Mouse (Mus musculus): Measurements from ENCODE around the gene Trappc12. TPM values are rescaled to one million over a fixed set of nuclear protein-coding genes. Genes with fewer than 3 reads are reported as not detected.
"Not testable (repeated sequence)": the region's sequence is repeated elsewhere in the genome, so short reads cannot be mapped to it uniquely, and the experiment has no call there.

Gene Trappc12
- total RNA-seq, 1 experiment: 18.9 TPM

DNA sequence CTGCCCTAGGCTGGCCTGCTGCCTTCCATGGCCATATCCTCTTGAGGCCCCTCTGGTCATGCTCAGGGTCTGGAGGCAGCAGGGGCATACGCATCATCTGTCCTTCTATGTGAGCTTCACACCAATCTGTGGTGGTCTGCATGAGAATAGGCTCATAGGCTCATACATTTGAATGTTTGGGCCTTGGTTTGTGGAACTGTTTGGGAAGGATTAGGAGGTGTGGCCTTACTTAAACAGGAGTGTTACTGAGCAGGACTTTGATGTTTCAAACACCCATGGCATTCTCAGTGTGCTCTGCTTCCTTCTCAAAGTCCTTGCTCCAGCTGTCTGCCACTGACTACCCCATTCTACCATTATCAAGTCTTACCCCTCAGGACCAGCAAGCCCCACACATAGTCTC, 16.0 kb downstream of the Trappc12 start:
- H3K9ac ChIP-seq (ENCODE audit: insufficient read depth, low read depth, low read length, poor library complexity, severe bottlenecking): no peak overlapping the region
- no peak overlapping the region for H3K4me3 ChIP-seq (ENCODE audit: insufficient read depth in 1 of 2, low read depth in 1 of 2, low read length in 2 of 2, poor library complexity in 1 of 2, severe bottlenecking in 1 of 2)
- peaks cover 15% of the 10 kb centered on the region for H3K36me3 ChIP-seq (ENCODE audit: control insufficient read depth, insufficient read depth, low read length, poor library complexity, severe bottlenecking)
- H3K27ac ChIP-seq (ENCODE audit: insufficient read depth, low read depth, low read length, poor library complexity, severe bottlenecking): peak overlapping the region; percentile 70
- DNase-seq (ENCODE audit: low read depth, low spot score): no peak
- in situ Hi-C loops (cut with MboI; ENCODE audit: low sequenced_read_pairs in 2 of 2, unreplicated experiment in 2 of 2): no loop called here
- no peak for TF ChIP-seq ZC3H11A (IDR thresholded peaks at IDR 0.05; ENCODE audit: borderline replicate concordance, low read depth, low read length)
- no peak for TF ChIP-seq HCFC1 (IDR thresholded peaks at IDR 0.05; ENCODE audit: borderline replicate concordance, insufficient read depth, low read length)
- no peak for TF ChIP-seq MAFK (IDR thresholded peaks at IDR 0.05; ENCODE audit: insufficient read depth, low read depth, low read length)
- no peak for TF ChIP-seq ZNF384 (IDR thresholded peaks at IDR 0.05; ENCODE audit: low read depth, low read length)
- no peak for TF ChIP-seq CHD2 (IDR thresholded peaks at IDR 0.05; ENCODE audit: low read depth, low read length)
- H3K9me3 ChIP-seq (ENCODE audit: control insufficient read depth, insufficient read depth, low read depth, low read length): no peaks in the 10 kb centered on the region
- H3K4me1 ChIP-seq (ENCODE audit: control insufficient read depth in 2 of 2, insufficient read depth in 2 of 2, low read length in 2 of 2, poor library complexity in 1 of 2): no peaks in the 10 kb centered on the region; a peak in 1 of 4 replicates

DNA sequence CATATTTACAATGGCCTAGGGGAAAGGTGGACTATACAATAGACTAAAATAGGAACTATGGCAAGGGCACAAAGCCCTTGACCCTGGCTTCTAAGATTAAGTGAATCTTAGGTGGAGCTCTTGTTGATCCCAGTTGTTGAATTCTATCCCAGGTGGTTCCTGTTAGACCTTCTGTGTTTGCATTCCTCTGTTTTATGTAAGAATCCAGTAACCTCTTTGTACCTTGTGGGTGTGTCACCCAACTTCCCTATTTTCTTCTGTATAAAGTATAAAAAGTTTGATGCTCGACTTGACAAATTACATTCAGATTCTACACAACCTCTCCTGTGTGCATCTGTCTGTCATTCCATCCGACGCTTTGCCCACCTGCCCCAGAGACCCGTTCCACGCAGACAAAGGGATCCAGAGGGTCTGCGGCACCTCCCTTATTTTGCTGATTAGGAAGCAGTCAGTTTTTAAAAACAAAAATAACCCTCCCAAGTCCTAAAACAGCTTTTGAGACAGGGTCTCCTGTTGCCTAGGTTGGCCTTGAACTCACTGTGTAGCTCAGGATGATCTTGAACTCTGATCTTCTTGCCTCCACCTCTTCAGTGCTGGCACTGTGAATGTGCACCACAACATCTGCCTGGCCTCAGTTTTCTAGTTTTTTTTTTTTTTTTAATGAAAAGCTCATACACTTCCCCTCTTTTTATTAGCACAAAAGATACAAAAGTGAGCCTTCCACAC, 16.6 kb downstream of the Trappc12 start:
- H3K9me3 ChIP-seq (ENCODE audit: control insufficient read depth, insufficient read depth, low read depth, low read length); in situ Hi-C loops (cut with MboI; ENCODE audit: low sequenced_read_pairs in 2 of 2, unreplicated experiment in 2 of 2): not testable (repeated sequence)

DNA sequence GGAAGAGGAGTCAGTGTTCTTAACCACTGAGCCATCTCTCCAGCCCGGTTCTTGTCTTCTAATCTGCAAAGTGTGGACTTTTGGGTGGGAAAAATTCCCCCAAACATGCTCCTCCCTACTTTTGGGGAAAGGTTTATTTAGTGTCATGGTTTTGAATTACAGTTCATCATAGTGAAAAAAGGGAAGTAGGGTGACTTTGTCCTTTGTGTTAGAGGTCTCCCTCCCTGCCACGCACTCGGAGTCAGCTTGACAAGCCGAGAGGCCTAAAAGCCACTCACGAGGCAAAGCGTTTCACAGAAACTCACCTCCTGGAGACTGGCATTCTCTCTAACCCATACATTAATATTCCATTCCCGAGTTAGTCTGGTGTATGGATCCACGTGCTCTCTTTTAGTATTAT, 17.6 kb downstream of the Trappc12 start:
- DNase-seq (ENCODE audit: low read depth, low spot score): no peak
- TF ChIP-seq HCFC1 (IDR thresholded peaks at IDR 0.05; ENCODE audit: borderline replicate concordance, insufficient read depth, low read length) (no peak), MAFK (IDR thresholded peaks at IDR 0.05; ENCODE audit: insufficient read depth, low read depth, low read length) (no peak), ZNF384 (IDR thresholded peaks at IDR 0.05; ENCODE audit: low read depth, low read length) (no peak), CHD2 (IDR thresholded peaks at IDR 0.05; ENCODE audit: low read depth, low read length) (no peak), ZC3H11A (IDR thresholded peaks at IDR 0.05; ENCODE audit: borderline replicate concordance, low read depth, low read length) (no peak)
- Histone ChIP-seq H3K27ac (ENCODE audit: insufficient read depth, low read depth, low read length, poor library complexity, severe bottlenecking) (no peak overlapping the region), H3K4me1 (ENCODE audit: control insufficient read depth in 2 of 2, insufficient read depth in 2 of 2, low read length in 2 of 2, poor library complexity in 1 of 2) (no peaks in the 10 kb centered on the region; a peak in 1 of 4 replicates), H3K9me3 (ENCODE audit: control insufficient read depth, insufficient read depth, low read depth, low read length) (no peaks in the 10 kb centered on the region), H3K9ac (ENCODE audit: insufficient read depth, low read depth, low read length, poor library complexity, severe bottlenecking) (no peak overlapping the region), H3K36me3 (ENCODE audit: control insufficient read depth, insufficient read depth, low read length, poor library complexity, severe bottlenecking) (peaks cover 15% of the 10 kb centered on the region), H3K4me3 (ENCODE audit: insufficient read depth in 1 of 2, low read depth in 1 of 2, low read length in 2 of 2, poor library complexity in 1 of 2, severe bottlenecking in 1 of 2) (no peak overlapping the region)
- in situ Hi-C loops (cut with MboI; ENCODE audit: low sequenced_read_pairs in 2 of 2, unreplicated experiment in 2 of 2): no loop called here

More for the DNA sequence above, 16.6 kb downstream of the Trappc12 start:
- H3K9ac ChIP-seq (ENCODE audit: insufficient read depth, low read depth, low read length, poor library complexity, severe bottlenecking); H3K4me3 ChIP-seq (ENCODE audit: insufficient read depth in 1 of 2, low read depth in 1 of 2, low read length in 2 of 2, poor library complexity in 1 of 2, severe bottlenecking in 1 of 2); H3K4me1 ChIP-seq (ENCODE audit: control insufficient read depth in 2 of 2, insufficient read depth in 2 of 2, low read length in 2 of 2, poor library complexity in 1 of 2); DNase-seq (ENCODE audit: low read depth, low spot score): not testable (repeated sequence)
- H3K27ac ChIP-seq (ENCODE audit: insufficient read depth, low read depth, low read length, poor library complexity, severe bottlenecking): peak overlapping the region; percentile 70
- H3K36me3 ChIP-seq (ENCODE audit: control insufficient read depth, insufficient read depth, low read length, poor library complexity, severe bottlenecking): peaks cover 15% of the 10 kb centered on the region

DNA sequence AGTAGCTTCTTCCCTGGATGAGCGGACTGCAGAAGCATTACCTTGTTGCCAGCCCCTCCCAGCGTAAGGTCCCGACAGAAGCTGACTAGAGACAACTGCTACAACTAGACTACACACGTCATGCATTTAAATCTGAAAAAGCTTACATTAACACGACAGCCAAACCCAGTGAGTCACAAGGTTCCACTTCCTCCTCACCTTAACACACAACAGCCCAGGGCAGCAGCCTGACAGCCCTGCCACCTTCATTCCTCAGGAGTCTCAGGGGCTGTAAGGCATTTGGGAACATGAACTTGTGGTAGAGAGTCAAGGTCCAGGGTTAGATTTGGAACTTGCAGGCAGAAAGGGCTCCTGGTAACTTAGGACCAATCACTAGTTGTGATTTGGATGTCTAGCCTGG, 23.2 kb downstream of the Trappc12 start:
- Histone ChIP-seq H3K4me1 (ENCODE audit: control insufficient read depth in 2 of 2, insufficient read depth in 2 of 2, low read length in 2 of 2, poor library complexity in 1 of 2) (peaks cover 0 to 11% of the 10 kb centered on the region in 2 experiments; a peak in 1 of 4 replicates), H3K4me3 (ENCODE audit: insufficient read depth in 1 of 2, low read depth in 1 of 2, low read length in 2 of 2, poor library complexity in 1 of 2, severe bottlenecking in 1 of 2) (no peak overlapping the region), H3K27ac (ENCODE audit: insufficient read depth, low read depth, low read length, poor library complexity, severe bottlenecking) (no peak overlapping the region), H3K9me3 (ENCODE audit: control insufficient read depth, insufficient read depth, low read depth, low read length) (no peaks in the 10 kb centered on the region), H3K36me3 (ENCODE audit: control insufficient read depth, insufficient read depth, low read length, poor library complexity, severe bottlenecking) (peaks cover 11% of the 10 kb centered on the region; the same call in 1 of the 2 replicates), H3K9ac (ENCODE audit: insufficient read depth, low read depth, low read length, poor library complexity, severe bottlenecking) (no peak overlapping the region)
- in situ Hi-C loops (cut with MboI; ENCODE audit: low sequenced_read_pairs in 2 of 2, unreplicated experiment in 2 of 2): no loop called here
- DNase-seq (ENCODE audit: low read depth, low spot score): no peak
- TF ChIP-seq CHD2 (IDR thresholded peaks at IDR 0.05; ENCODE audit: low read depth, low read length) (no peak), ZC3H11A (IDR thresholded peaks at IDR 0.05; ENCODE audit: borderline replicate concordance, low read depth, low read length) (no peak), ZNF384 (IDR thresholded peaks at IDR 0.05; ENCODE audit: low read depth, low read length) (no peak), HCFC1 (IDR thresholded peaks at IDR 0.05; ENCODE audit: borderline replicate concordance, insufficient read depth, low read length) (no peak), MAFK (IDR thresholded peaks at IDR 0.05; ENCODE audit: insufficient read depth, low read depth, low read length) (no peak)

DNA sequence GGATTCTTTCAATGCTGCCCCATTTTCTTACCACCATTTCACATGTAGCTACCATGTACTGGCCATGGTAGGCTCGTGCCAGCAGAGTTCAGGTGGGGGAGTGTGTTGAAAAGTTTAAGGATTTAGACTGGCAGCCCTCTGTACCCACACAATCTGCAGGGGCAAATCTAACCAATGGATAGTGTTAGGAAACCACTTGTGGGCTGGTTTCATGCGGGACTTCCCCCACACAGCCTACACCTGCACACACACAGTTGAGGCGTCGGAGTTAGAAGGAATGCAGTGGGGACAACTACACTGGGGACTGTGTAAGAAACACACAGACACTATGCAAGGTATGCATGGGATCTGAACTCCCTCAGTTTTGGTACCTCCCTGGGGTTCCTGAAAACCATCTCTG, 24.1 kb downstream of the Trappc12 start:
- H3K36me3 ChIP-seq (ENCODE audit: control insufficient read depth, insufficient read depth, low read length, poor library complexity, severe bottlenecking): peaks cover 18% of the 10 kb centered on the region
- H3K4me3 ChIP-seq (ENCODE audit: insufficient read depth in 1 of 2, low read depth in 1 of 2, low read length in 2 of 2, poor library complexity in 1 of 2, severe bottlenecking in 1 of 2): no peak overlapping the region
- no peak overlapping the region; the same call in 1 of the 2 replicates for H3K27ac ChIP-seq (ENCODE audit: insufficient read depth, low read depth, low read length, poor library complexity, severe bottlenecking)
- no peak overlapping the region for H3K9ac ChIP-seq (ENCODE audit: insufficient read depth, low read depth, low read length, poor library complexity, severe bottlenecking)
- H3K9me3 ChIP-seq (ENCODE audit: control insufficient read depth, insufficient read depth, low read depth, low read length): no peaks in the 10 kb centered on the region
- peaks cover 0 to 11% of the 10 kb centered on the region in 2 experiments; a peak in 1 of 4 replicates for H3K4me1 ChIP-seq (ENCODE audit: control insufficient read depth in 2 of 2, insufficient read depth in 2 of 2, low read length in 2 of 2, poor library complexity in 1 of 2)
- no peak for DNase-seq (ENCODE audit: low read depth, low spot score)
- TF ChIP-seq HCFC1 (IDR thresholded peaks at IDR 0.05; ENCODE audit: borderline replicate concordance, insufficient read depth, low read length) (no peak), ZC3H11A (IDR thresholded peaks at IDR 0.05; ENCODE audit: borderline replicate concordance, low read depth, low read length) (no peak)
- in situ Hi-C loops (cut with MboI; ENCODE audit: low sequenced_read_pairs in 2 of 2, unreplicated experiment in 2 of 2): no loop called here

Measured in ES-E14 (cell line).